Mouse (Mus musculus) liver, adult 2 months (tissue): ENCODE results near the gene Dicer1.

Experiments used
- CTCF ChIP-seq: fragments of 200-500 bp; IDR thresholded peaks from 2 replicates; pipeline ENCODE4 v1.5.1; 2011; ENCODE audit warnings: low read depth, low read length, control low read depth
- POLR2A ChIP-seq: fragments of 200-500 bp; IDR thresholded peaks from 2 replicates; pipeline ENCODE4 v1.6.1; 2011; ENCODE audit warnings: low read length, control low read depth; ENCODE audit not compliant: insufficient read depth; ENCODE audit errors: extremely low read depth

GRCm38 (mm10) chr12:104695514-104695913, 56.2 kb downstream of the Dicer1 start:
- no peak for TF ChIP-seq CTCF
- no peak for TF ChIP-seq POLR2A
